Mouse (Mus musculus): ENCODE measurements around the gene Tekt1.

DNA sequence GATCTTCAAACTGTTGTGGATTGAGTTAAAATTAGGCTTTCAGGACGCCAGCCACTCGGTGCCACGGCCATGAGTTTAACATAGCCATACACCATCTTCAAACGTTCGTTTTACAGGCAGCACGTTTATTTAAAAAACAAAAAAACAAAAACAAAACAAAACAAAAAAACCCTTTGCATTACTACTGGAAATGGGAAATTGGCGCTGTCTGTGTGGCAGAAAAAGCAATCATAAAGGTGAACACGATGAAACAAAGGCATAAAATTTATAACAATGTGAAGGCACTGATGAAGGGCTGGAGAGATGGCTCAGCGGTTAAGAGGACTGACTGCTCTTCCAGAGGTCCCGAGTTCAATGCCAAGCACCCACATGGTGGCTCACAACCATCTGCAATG is at the start of gene Tekt1:
- TF ChIP-seq CTCF (IDR thresholded peaks at IDR 0.05; ENCODE audit: low read depth, low read length) (no peak), POLR2AphosphoS5 (IDR thresholded peaks at IDR 0.05; ENCODE audit: insufficient replicate concordance, low read depth, low read length) (no peak)

All from G1E (cell line).